Mouse (Mus musculus) liver, embryonic 15.5 days (tissue): ENCODE data around the gene Daxx. TPM values are rescaled to one million over a fixed set of nuclear protein-coding genes. Genes with fewer than 3 reads are reported as not detected.

ENCODE experiments used
- ATAC-seq: fragments of 200-750 bp; cut with Nextera tagmentation; 2 replicates; pipeline ENCODE4 v1.8.0; 2017; ENCODE audit warnings: moderate number of reproducible peaks, mild to moderate bottlenecking, moderate library complexity; ENCODE audit not compliant: insufficient read depth
- H3K27ac ChIP-seq: fragments of 300-500 bp; sonication (generic); replicated peaks from 2 replicates; pipeline ENCODE4 v1.5.1; 2015; ENCODE audit warnings: mild to moderate bottlenecking, inconsistent platforms
- H3K27me3 ChIP-seq: fragments of 300-500 bp; sonication (generic); 2 replicates; pipeline ENCODE4 v1.6.1; 2015; ENCODE audit warnings: mild to moderate bottlenecking, inconsistent platforms
- H3K36me3 ChIP-seq: fragments of 300-500 bp; sonication (generic); replicated peaks from 2 replicates; pipeline ENCODE4 v1.6.1; 2015; ENCODE audit warnings: moderate library complexity, mild to moderate bottlenecking, inconsistent platforms
- H3K4me1 ChIP-seq: fragments of 300-500 bp; sonication (generic); replicated peaks from 2 replicates; pipeline ENCODE4 v1.6.1; 2015; ENCODE audit warnings: inconsistent platforms
- H3K4me2 ChIP-seq: fragments of 300-500 bp; sonication (generic); 2 replicates; pipeline ENCODE4 v1.6.1; 2015; ENCODE audit warnings: moderate library complexity, mild to moderate bottlenecking, inconsistent platforms
- H3K4me3 ChIP-seq: fragments of 300-500 bp; sonication (generic); replicated peaks from 2 replicates; pipeline ENCODE4 v1.5.1; 2015; ENCODE audit warnings: mild to moderate bottlenecking, inconsistent platforms
- H3K9ac ChIP-seq: fragments of 300-500 bp; sonication (generic); 2 replicates; pipeline ENCODE4 v1.6.1; 2015; ENCODE audit warnings: moderate library complexity, mild to moderate bottlenecking, inconsistent platforms
- H3K9me3 ChIP-seq: fragments of 300-500 bp; sonication (generic); replicated peaks from 2 replicates; pipeline ENCODE4 v1.6.1; 2016; ENCODE audit warnings: inconsistent platforms
- WGBS: fragments of 180-500 bp; shearing (Covaris S2); methylation state at CpG from one replicate; pipeline ENCODE4 v1.1.7; 2015; ENCODE audit warnings: mixed read lengths; ENCODE audit not compliant: insufficient replicate concordance; 5-methylcytosine and 5-hydroxymethylcytosine counted together
- polyA plus RNA-seq: library from polyadenylated mRNA; unstranded; fragments of >200 nt; fragmentation: Nextera tagmentation; extraction: Ambion mirVana; gene quantifications from 2 replicates; pipeline ENCODE4 v1.2.1, GENCODE M21; 2015

The Daxx gene
- polyA plus RNA-seq, 1 experiment from 2014 or later: 18.7 TPM

- Histone ChIP-seq H3K4me3 (peak within 1 kb of the TSS; percentile 72), H3K9me3 (peaks cover 20% of the 10 kb centered on the region), H3K27me3 (no peaks in the 10 kb centered on the region), H3K27ac (peak within 1 kb of the TSS; percentile 88), H3K4me1 (peaks cover 72% of the 10 kb centered on the region), H3K4me2 (peak within 1 kb of the TSS; percentile 84), H3K9ac (peak within 1 kb of the TSS; percentile 64), H3K36me3 (peaks cover 64% of the 10 kb centered on the region)
- peak; percentile 85 for ATAC-seq
- under 1% methylated on average over 34 of the region's 34 CpGs for WGBS
Observed at GRCm38 (mm10) chr17:33915671-33916250, 6.5 kb downstream of the Daxx start, which contains the start of the genes Tapbp and Zbtb22. Tapbp (plus strand) TSS chr17:33915899. Zbtb22 (plus strand) TSS chr17:33915904.

DNA sequence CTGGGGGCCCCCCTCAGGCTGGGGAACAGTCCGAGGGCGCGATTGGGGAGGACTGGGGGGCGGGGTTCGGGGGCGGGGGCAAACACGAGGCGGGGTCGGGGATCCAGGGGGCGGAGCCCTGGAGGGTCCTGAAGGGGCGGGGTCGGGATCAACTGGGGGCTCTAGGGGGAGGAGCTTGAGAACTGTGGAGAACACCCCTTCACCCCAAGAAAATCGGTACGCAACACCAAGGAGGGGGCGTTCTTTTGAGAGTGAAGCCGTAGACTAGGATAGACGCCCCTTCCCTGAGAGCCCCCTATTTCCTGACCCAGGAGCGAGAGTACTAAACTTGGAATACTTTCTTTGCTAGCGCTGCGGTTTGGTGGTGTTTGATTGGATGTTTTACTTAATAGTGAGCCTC lies 7.1 kb downstream of the Daxx start:
- ATAC-seq: no peak
- WGBS: 2% methylated on average over 17 of the region's 20 CpGs
- Histone ChIP-seq H3K9ac (peak overlapping the region; percentile 64), H3K27me3 (no peaks in the 10 kb centered on the region), H3K9me3 (peaks cover 20% of the 10 kb centered on the region), H3K4me2 (peak overlapping the region; percentile 84), H3K27ac (peak overlapping the region; percentile 88), H3K4me1 (peaks cover 76% of the 10 kb centered on the region), H3K4me3 (peak overlapping the region; percentile 72), H3K36me3 (peaks cover 58% of the 10 kb centered on the region)

- Histone ChIP-seq H3K9ac (no peak overlapping the region; the same call in 1 of the 2 replicates), H3K27me3 (no peaks in the 10 kb centered on the region), H3K36me3 (peaks cover 52% of the 10 kb centered on the region), H3K9me3 (peaks cover 20% of the 10 kb centered on the region), H3K4me1 (peaks cover 76% of the 10 kb centered on the region), H3K4me2 (peak overlapping the region; percentile 84), H3K27ac (peak overlapping the region; percentile 33; the same call in 1 of the 2 replicates), H3K4me3 (peak overlapping the region; percentile 72)
- no peak for ATAC-seq
- 82% methylated on average over 31 of the region's 31 CpGs for WGBS
Observed at GRCm38 (mm10) chr17:33916847-33917655, 7.8 kb downstream of the Daxx start.

DNA sequence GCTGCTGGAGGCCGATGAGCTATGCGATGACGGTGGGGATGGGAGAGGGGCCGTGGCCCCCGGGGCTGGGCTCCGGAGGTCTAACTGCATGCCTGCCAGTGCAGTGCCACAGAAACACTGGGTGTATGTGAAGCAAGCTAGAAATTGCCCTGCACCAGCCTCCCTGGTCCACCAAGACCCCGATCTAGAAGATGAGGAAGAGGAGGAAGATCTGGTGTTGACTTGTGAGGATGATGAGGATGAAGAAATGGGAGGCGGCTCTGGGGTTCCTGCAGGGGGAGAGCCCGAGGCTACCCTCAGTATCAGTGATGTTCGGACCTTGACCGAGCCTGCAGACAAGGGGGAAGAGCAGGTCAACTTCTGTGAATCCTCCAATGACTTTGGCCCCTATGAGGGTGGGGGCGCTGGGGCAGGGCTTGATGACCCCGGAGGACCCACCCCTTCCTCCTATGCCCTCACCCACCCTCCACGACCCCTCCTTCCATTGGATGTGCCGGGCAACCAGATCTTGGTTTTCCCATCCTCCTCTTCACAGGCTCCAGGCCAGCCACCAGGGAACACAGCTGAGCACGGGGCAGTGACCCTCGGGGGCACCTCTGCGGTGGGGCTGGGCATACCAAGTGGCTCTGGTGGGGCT lies 8.6 kb downstream of the Daxx start:
- peaks cover 76% of the 10 kb centered on the region for H3K4me1 ChIP-seq
- no peak for ATAC-seq
- H3K36me3 ChIP-seq: peaks cover 50% of the 10 kb centered on the region
- H3K4me3 ChIP-seq: peak overlapping the region; percentile 72; the same call in 1 of the 2 replicates
- 82% methylated on average over 18 of the region's 18 CpGs for WGBS
- no peaks in the 10 kb centered on the region for H3K27me3 ChIP-seq
- peak overlapping the region; percentile 94 for H3K27ac ChIP-seq
- H3K9ac ChIP-seq: no peak overlapping the region
- peak overlapping the region; percentile 96 for H3K4me2 ChIP-seq
- H3K9me3 ChIP-seq: peaks cover 20% of the 10 kb centered on the region

DNA sequence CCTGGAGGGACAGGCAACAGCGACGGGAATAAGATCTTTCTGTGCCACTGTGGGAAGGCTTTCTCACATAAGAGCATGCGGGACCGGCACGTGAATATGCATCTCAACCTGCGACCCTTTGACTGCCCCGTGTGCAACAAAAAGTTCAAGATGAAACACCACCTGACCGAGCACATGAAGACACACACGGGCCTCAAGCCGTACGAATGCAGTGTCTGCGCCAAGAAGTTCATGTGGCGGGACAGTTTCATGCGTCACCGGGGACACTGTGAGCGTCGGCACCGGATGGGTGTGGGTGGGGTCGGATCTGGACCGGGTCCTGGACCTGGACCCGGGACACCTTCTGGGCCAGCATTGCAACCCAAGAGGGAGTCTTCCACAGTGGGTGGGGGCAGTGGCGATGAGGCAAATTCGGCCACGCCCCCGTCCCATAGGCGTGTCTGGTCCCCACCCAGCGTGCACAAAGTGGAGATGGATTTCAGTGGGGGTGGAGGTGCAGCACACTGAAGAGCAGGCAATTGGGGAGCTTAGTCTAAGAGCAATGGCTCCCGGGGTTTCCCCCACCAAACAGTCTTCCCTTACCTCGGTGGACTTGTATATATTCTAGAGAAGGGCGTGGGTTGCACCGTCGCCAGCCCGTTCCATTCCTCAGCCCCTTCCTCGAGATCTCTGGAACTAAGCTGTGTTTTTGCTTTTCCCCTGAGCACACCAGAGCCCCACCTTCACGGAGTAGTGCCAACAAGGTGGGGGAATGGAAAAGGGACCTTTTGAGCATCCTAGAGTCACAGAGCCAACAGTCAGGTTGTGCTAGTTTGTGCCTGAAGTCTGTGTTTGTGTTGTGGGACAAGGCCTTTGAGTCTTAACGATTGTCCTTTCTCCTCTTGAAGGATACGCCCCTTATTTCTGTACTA lies 9.3 kb downstream of the Daxx start:
- Histone ChIP-seq H3K27ac (peak overlapping the region; percentile 94), H3K27me3 (no peaks in the 10 kb centered on the region), H3K36me3 (peaks cover 47% of the 10 kb centered on the region), H3K9me3 (peaks cover 20% of the 10 kb centered on the region), H3K4me1 (peaks cover 73% of the 10 kb centered on the region), H3K4me2 (peak overlapping the region; percentile 96), H3K4me3 (peak overlapping the region; percentile 90), H3K9ac (peak overlapping the region; percentile 87)
- ATAC-seq: 0 out of 2 replicates have a peak, but pooled peaks have one; percentile 2
- WGBS: 54% methylated on average over 37 of the region's 37 CpGs

DNA sequence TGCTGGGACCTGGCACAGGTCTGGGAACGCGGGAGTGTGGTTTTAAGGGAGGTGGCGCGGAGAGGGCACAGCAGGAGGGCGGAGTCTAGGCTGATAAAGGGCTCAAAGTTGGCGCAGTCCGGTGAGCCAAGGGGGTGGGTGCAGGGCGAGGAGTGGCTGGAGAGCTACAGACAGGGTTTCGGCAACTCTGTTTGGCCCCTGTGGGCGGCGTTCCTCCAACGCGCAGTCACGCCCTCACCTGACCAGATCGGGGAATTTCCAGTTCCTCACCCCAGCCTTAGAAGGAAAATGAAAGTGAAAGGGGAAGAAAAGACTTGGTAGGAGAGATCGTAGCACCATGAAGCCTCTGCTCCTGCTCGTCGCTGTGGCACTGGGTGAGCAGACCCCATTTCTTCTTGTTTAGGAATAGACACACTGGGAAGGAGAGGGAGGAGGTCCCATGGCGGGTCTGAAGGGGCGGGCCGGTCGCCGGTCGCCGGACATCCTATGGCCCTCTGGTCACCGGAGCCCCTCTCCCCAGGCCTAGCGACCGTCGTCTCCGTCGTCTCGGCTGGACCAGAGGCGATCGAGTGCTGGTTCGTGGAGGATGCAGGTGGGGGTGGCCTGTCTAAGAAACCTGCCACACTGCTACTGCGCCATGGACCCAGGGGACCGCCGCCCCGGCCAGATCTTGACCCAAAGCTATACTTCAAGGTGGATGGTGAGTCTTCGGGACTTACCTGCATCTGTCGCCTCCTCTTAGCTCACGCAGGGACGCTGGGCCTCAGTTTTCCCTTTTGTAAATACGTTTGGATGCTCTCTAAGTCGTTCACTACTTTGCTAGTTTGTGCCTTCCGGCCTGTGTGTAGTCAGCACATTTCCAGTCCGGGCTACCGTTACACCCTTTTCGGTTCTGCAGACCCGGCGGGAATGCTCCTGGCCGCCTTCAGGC lies 10.4 kb downstream of the Daxx start:
- Histone ChIP-seq H3K9me3 (peaks cover 20% of the 10 kb centered on the region), H3K4me2 (peak overlapping the region; percentile 96), H3K36me3 (peaks cover 37% of the 10 kb centered on the region), H3K9ac (peak overlapping the region; percentile 87), H3K4me3 (peak overlapping the region; percentile 90), H3K4me1 (peaks cover 73% of the 10 kb centered on the region), H3K27ac (peak overlapping the region; percentile 94), H3K27me3 (no peaks in the 10 kb centered on the region)
- WGBS: under 1% methylated on average over 52 of the region's 52 CpGs
- ATAC-seq: peak; percentile 59

DNA sequence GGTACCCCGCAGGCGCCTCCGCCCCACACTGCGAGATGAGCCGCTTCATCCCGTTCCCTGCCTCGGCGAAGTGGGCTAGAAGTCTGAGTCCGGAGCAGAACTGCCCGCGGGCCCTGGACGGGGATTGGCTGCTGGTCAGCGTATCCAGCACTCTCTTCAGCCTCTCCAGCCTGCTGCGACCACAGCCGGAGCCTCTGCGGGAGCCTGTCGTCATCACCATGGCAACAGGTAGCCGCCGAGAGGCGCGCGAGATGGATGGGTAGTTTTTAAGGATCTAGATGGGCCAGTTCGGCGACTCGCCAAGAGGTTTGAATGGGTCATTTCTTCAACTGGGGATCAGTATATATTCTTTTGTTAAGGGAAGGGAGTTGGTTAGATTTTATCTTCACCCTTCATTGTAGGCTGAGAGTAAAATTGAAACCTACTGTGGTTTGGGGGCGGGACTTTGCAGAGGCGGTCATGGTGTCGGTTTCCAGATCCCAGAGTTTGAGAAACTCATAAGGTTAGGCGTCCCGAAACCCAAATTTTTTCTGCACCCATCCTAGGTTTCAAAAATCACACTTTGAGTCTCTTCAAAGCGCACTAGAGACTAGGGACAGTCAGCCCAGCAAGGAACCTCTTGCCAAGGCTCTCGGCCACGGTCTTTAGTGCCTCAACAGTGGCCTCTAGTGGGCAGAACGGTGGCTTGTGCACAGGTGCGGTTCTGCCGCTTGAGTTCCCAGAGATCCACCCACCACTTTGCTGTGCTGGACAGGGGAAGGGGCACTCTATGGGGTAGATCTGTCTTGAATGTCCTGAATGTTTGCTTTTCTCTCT lies 11.3 kb downstream of the Daxx start:
- H3K27ac ChIP-seq: peak overlapping the region; percentile 94
- H3K9me3 ChIP-seq: peaks cover 20% of the 10 kb centered on the region
- H3K4me1 ChIP-seq: peaks cover 72% of the 10 kb centered on the region
- WGBS: under 1% methylated on average over 36 of the region's 36 CpGs
- peak overlapping the region; percentile 90 for H3K4me3 ChIP-seq
- peak; percentile 11; the same call in 1 of the 2 replicates for ATAC-seq
- peaks cover 36% of the 10 kb centered on the region for H3K36me3 ChIP-seq
- H3K4me2 ChIP-seq: peak overlapping the region; percentile 96
- H3K27me3 ChIP-seq: no peaks in the 10 kb centered on the region
- H3K9ac ChIP-seq: peak overlapping the region; percentile 87

DNA sequence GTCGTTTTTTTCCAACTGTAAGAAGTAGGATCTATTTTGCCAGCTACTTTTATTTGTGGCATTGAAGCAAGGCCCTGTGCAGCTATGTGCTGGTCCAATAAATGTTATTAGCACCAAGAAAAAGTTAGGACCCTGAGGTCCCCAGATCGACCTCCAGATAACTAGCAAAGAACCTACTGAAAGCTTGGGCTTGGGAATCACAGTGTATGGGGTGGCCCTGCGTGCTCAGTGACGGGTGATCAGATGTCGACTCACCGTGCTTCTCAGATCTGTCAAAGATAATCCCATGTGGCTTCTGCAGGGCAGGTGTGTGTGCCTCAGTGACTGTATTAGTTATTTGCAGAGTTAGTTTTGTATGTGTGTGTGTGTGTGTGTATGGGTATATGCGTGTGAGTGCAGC lies 12.1 kb downstream of the Daxx start:
- no peak for ATAC-seq
- Histone ChIP-seq H3K27ac (0 out of 2 replicates have a peak overlapping the region, but pooled peaks have one; percentile 41), H3K4me2 (0 out of 2 replicates have a peak overlapping the region, but pooled peaks have one; percentile 96)

More for the DNA sequence above, 12.1 kb downstream of the Daxx start:
- H3K9me3 ChIP-seq: peaks cover 20% of the 10 kb centered on the region
- H3K4me1 ChIP-seq: peaks cover 76% of the 10 kb centered on the region
- no peak overlapping the region; the same call in 1 of the 2 replicates for H3K4me3 ChIP-seq
- H3K36me3 ChIP-seq: peaks cover 44% of the 10 kb centered on the region
- H3K9ac ChIP-seq: no peak overlapping the region
- 68% methylated on average over 7 of the region's 7 CpGs for WGBS
- H3K27me3 ChIP-seq: no peaks in the 10 kb centered on the region
